Mouse (Mus musculus) neural tube, embryonic 15.5 days (tissue): ENCODE measurements around the gene Astn2. TPM values are rescaled to one million over a fixed set of nuclear protein-coding genes. Genes with fewer than 3 reads are reported as not detected.

Experiments
- ATAC-seq: fragments of 200-750 bp; cut with Nextera tagmentation; 2 replicates; pipeline ENCODE4 v1.8.0; 2017; ENCODE audit warnings: mild to moderate bottlenecking, moderate TSS enrichment, moderate library complexity; ENCODE audit not compliant: low FRiP score
- H3K27ac ChIP-seq: fragments of 300-500 bp; sonication (generic); replicated peaks from 2 replicates; pipeline ENCODE4 v1.5.1; 2015; ENCODE audit warnings: mild to moderate bottlenecking, inconsistent platforms
- H3K27me3 ChIP-seq: fragments of 300-500 bp; sonication (generic); replicated peaks from 2 replicates; pipeline ENCODE4 v1.6.1; 2015; ENCODE audit warnings: inconsistent platforms
- H3K36me3 ChIP-seq: fragments of 300-500 bp; sonication (generic); 2 replicates; pipeline ENCODE4 v1.6.1; 2015; ENCODE audit warnings: inconsistent platforms
- H3K4me1 ChIP-seq: fragments of 300-500 bp; sonication (generic); 2 replicates; pipeline ENCODE4 v1.6.1; 2015; ENCODE audit warnings: inconsistent platforms
- H3K4me2 ChIP-seq: fragments of 300-500 bp; sonication (generic); 2 replicates; pipeline ENCODE4 v1.6.1; 2015; ENCODE audit warnings: inconsistent platforms, mild to moderate bottlenecking, moderate library complexity
- H3K4me3 ChIP-seq: fragments of 300-500 bp; sonication (generic); replicated peaks from 2 replicates; pipeline ENCODE4 v1.5.1; 2015; ENCODE audit warnings: mild to moderate bottlenecking, inconsistent platforms
- H3K9ac ChIP-seq: fragments of 300-500 bp; sonication (generic); replicated peaks from 2 replicates; pipeline ENCODE4 v1.6.1; 2015; ENCODE audit warnings: mild to moderate bottlenecking, inconsistent platforms
- H3K9me3 ChIP-seq: fragments of 300-500 bp; sonication (generic); replicated peaks from 2 replicates; pipeline ENCODE4 v1.6.1; 2016; ENCODE audit warnings: inconsistent platforms
- WGBS: fragments of 180-500 bp; shearing (Covaris S2); methylation state at CpG from one replicate; pipeline ENCODE4 v1.1.7; 2015; ENCODE audit warnings: mixed read lengths; 5-methylcytosine and 5-hydroxymethylcytosine counted together
- polyA plus RNA-seq: library from polyadenylated mRNA; unstranded; fragments of >200 nt; fragmentation: Nextera tagmentation; extraction: Ambion mirVana; gene quantifications from 2 replicates; pipeline ENCODE4 v1.2.1, GENCODE M21; 2015

The Astn2 gene
- polyA plus RNA-seq, 1 experiment from 2014 or later, result 3.9 TPM

- Histone ChIP-seq H3K27me3 (0 out of 2 replicates have a peak, but pooled peaks cover 2% of the 10 kb centered on the region), H3K4me2 (no peak overlapping the region), H3K36me3 (no peaks in the 10 kb centered on the region), H3K27ac (no peak overlapping the region), H3K4me3 (no peak overlapping the region), H3K4me1 (peaks cover 14% of the 10 kb centered on the region), H3K9me3 (no peaks in the 10 kb centered on the region), H3K9ac (no peak overlapping the region)
- no peak for ATAC-seq
These were observed 7.2 kb downstream of the Astn2 start for GRCm38 (mm10) chr4:66397216-66397615.

- Histone ChIP-seq H3K4me2 (no peak overlapping the region), H3K27ac (no peak overlapping the region), H3K27me3 (no peaks in the 10 kb centered on the region), H3K4me3 (no peak overlapping the region), H3K9ac (no peak overlapping the region), H3K4me1 (peaks cover 7% of the 10 kb centered on the region), H3K36me3 (no peaks in the 10 kb centered on the region), H3K9me3 (no peaks in the 10 kb centered on the region)
- WGBS, result 72% methylated on average over 4 of the region's 4 CpGs
- ATAC-seq, result no peak
These were observed 11.1 kb downstream of the Astn2 start for GRCm38 (mm10) chr4:66393294-66393693.

- no peak overlapping the region for H3K27ac ChIP-seq
These were observed 13.9 kb downstream of the Astn2 start for GRCm38 (mm10) chr4:66390480-66390879.

GRCm38 (mm10) chr4:66378586-66378985, 25.8 kb downstream of the Astn2 start:
- no peak for ATAC-seq
- H3K27ac ChIP-seq, result 0 out of 2 replicates have a peak overlapping the region, but pooled peaks have one; percentile 5
- no peaks in the 10 kb centered on the region for H3K27me3 ChIP-seq
- no peak overlapping the region for H3K9ac ChIP-seq
- H3K4me2 ChIP-seq, result no peak overlapping the region
- 38% methylated on average over 2 of the region's 2 CpGs for WGBS
- H3K4me3 ChIP-seq, result no peak overlapping the region
- no peaks in the 10 kb centered on the region for H3K9me3 ChIP-seq
- no peaks in the 10 kb centered on the region for H3K36me3 ChIP-seq
- H3K4me1 ChIP-seq, result peaks cover 13% of the 10 kb centered on the region

More at GRCm38 (mm10) chr4:66390480-66390879, 13.9 kb downstream of the Astn2 start:
- Histone ChIP-seq H3K4me2 (no peak overlapping the region), H3K9me3 (no peaks in the 10 kb centered on the region), H3K4me1 (peaks cover 7% of the 10 kb centered on the region), H3K9ac (no peak overlapping the region), H3K4me3 (no peak overlapping the region), H3K27me3 (no peaks in the 10 kb centered on the region), H3K36me3 (no peaks in the 10 kb centered on the region)
- 32% methylated on average over 4 of the region's 4 CpGs for WGBS
- ATAC-seq, result no peak

- Histone ChIP-seq H3K27ac (peak overlapping the region; percentile 54; the same call in 1 of the 2 replicates), H3K36me3 (no peaks in the 10 kb centered on the region)
- 47% methylated on average over 3 of the region's 3 CpGs for WGBS
These were observed 33.8 kb downstream of the Astn2 start for GRCm38 (mm10) chr4:66370557-66371071.

GRCm38 (mm10) chr4:66365500-66365899, 38.9 kb downstream of the Astn2 start:
- Histone ChIP-seq H3K27ac (no peak overlapping the region), H3K4me3 (no peak overlapping the region), H3K4me2 (no peak overlapping the region), H3K36me3 (no peaks in the 10 kb centered on the region), H3K27me3 (no peaks in the 10 kb centered on the region), H3K4me1 (peaks cover 3% of the 10 kb centered on the region), H3K9me3 (no peaks in the 10 kb centered on the region), H3K9ac (no peak overlapping the region)
- 56% methylated on average over 1 of the region's 1 CpGs for WGBS
- ATAC-seq, result no peak

More at GRCm38 (mm10) chr4:66370557-66371071, 33.8 kb downstream of the Astn2 start:
- Histone ChIP-seq H3K9ac (no peak overlapping the region), H3K4me2 (no peak overlapping the region), H3K9me3 (no peaks in the 10 kb centered on the region), H3K4me3 (no peak overlapping the region), H3K4me1 (peaks cover 6% of the 10 kb centered on the region), H3K27me3 (no peaks in the 10 kb centered on the region)
- peak; percentile 58 for ATAC-seq

- no peak overlapping the region for H3K4me2 ChIP-seq
- no peak overlapping the region for H3K9ac ChIP-seq
- H3K4me3 ChIP-seq, result no peak overlapping the region
- no peak for ATAC-seq
- H3K27me3 ChIP-seq, result no peaks in the 10 kb centered on the region
- H3K9me3 ChIP-seq, result no peaks in the 10 kb centered on the region
- no peaks in the 10 kb centered on the region for H3K36me3 ChIP-seq
- H3K4me1 ChIP-seq, result no peaks in the 10 kb centered on the region
- H3K27ac ChIP-seq, result no peak overlapping the region
- 63% methylated on average over 2 of the region's 2 CpGs for WGBS
These were observed 59.8 kb downstream of the Astn2 start for GRCm38 (mm10) chr4:66344632-66345031.

GRCm38 (mm10) chr4:66337443-66337842, 67.0 kb downstream of the Astn2 start:
- WGBS, result 84% methylated on average over 3 of the region's 3 CpGs
- Histone ChIP-seq H3K27ac (no peak overlapping the region), H3K4me1 (no peaks in the 10 kb centered on the region), H3K36me3 (no peaks in the 10 kb centered on the region), H3K4me3 (no peak overlapping the region), H3K27me3 (no peaks in the 10 kb centered on the region), H3K9ac (no peak overlapping the region), H3K9me3 (no peaks in the 10 kb centered on the region), H3K4me2 (no peak overlapping the region)
- ATAC-seq, result no peak

GRCm38 (mm10) chr4:66330600-66331285, 73.7 kb downstream of the Astn2 start:
- Histone ChIP-seq H3K9me3 (no peaks in the 10 kb centered on the region), H3K27ac (no peak overlapping the region), H3K36me3 (no peaks in the 10 kb centered on the region), H3K9ac (no peak overlapping the region), H3K4me2 (no peak overlapping the region), H3K4me1 (peaks cover 4% of the 10 kb centered on the region; the same call in 1 of the 2 replicates), H3K4me3 (no peak overlapping the region), H3K27me3 (no peaks in the 10 kb centered on the region)
- no peak for ATAC-seq
- 11% methylated on average over 4 of the region's 4 CpGs for WGBS

- H3K9me3 ChIP-seq, result no peaks in the 10 kb centered on the region
- H3K4me1 ChIP-seq, result no peaks in the 10 kb centered on the region
- no peak overlapping the region for H3K4me2 ChIP-seq
- no peaks in the 10 kb centered on the region for H3K27me3 ChIP-seq
- 84% methylated on average over 2 of the region's 2 CpGs for WGBS
- H3K36me3 ChIP-seq, result no peaks in the 10 kb centered on the region
- no peak overlapping the region for H3K4me3 ChIP-seq
- H3K27ac ChIP-seq, result no peak overlapping the region
- no peak for ATAC-seq
- H3K9ac ChIP-seq, result no peak overlapping the region
These were observed 83.4 kb downstream of the Astn2 start for GRCm38 (mm10) chr4:66321051-66321450.

- ATAC-seq, result no peak
- WGBS, result 17% methylated on average over 8 of the region's 8 CpGs
These were observed 89.5 kb downstream of the Astn2 start for GRCm38 (mm10) chr4:66314806-66315484.

GRCm38 (mm10) chr4:66312733-66313132, 91.7 kb downstream of the Astn2 start:
- Histone ChIP-seq H3K36me3 (no peaks in the 10 kb centered on the region), H3K9me3 (no peaks in the 10 kb centered on the region), H3K4me2 (no peak overlapping the region), H3K27ac (no peak overlapping the region), H3K4me1 (peaks cover 8% of the 10 kb centered on the region), H3K9ac (no peak overlapping the region), H3K4me3 (no peak overlapping the region), H3K27me3 (no peaks in the 10 kb centered on the region)
- no peak for ATAC-seq
- 69% methylated on average over 1 of the region's 1 CpGs for WGBS

More at GRCm38 (mm10) chr4:66314806-66315484, 89.5 kb downstream of the Astn2 start:
- Histone ChIP-seq H3K36me3 (no peaks in the 10 kb centered on the region), H3K9me3 (no peaks in the 10 kb centered on the region), H3K4me1 (peaks cover 8% of the 10 kb centered on the region), H3K9ac (no peak overlapping the region), H3K4me3 (no peak overlapping the region), H3K27ac (no peak overlapping the region), H3K4me2 (no peak overlapping the region), H3K27me3 (no peaks in the 10 kb centered on the region)
